Mouse (Mus musculus) hindbrain, embryonic 12.5 days (tissue): Measurements from ENCODE around the gene 1700086D15Rik. TPM values are rescaled to one million over a fixed set of nuclear protein-coding genes. Genes with fewer than 3 reads are reported as not detected.
A peak's percentile ranks its signal among the peaks of the same experiment; 100 is the strongest.

ENCODE experiments used
- ATAC-seq: fragments of 200-750 bp; cut with Nextera tagmentation; 2 replicates; pipeline ENCODE4 v1.8.0; 2017; ENCODE audit warnings: moderate TSS enrichment; ENCODE audit not compliant: low FRiP score
- H3K27ac ChIP-seq: fragments of 300-500 bp; sonication (generic); 2 replicates; pipeline ENCODE4 v1.5.1; 2016; ENCODE audit warnings: mild to moderate bottlenecking
- H3K27me3 ChIP-seq: fragments of 300-500 bp; sonication (generic); 2 replicates; pipeline ENCODE4 v1.6.1; 2016; ENCODE audit warnings: mild to moderate bottlenecking
- H3K36me3 ChIP-seq: fragments of 300-500 bp; sonication (generic); 2 replicates; pipeline ENCODE4 v1.6.1; 2016; ENCODE audit warnings: mild to moderate bottlenecking
- H3K4me1 ChIP-seq: fragments of 300-500 bp; sonication (generic); 2 replicates; pipeline ENCODE4 v1.6.1; 2016
- H3K4me2 ChIP-seq: fragments of 300-500 bp; sonication (generic); replicated peaks from 2 replicates; pipeline ENCODE4 v1.6.1; 2016; ENCODE audit warnings: mild to moderate bottlenecking
- H3K4me3 ChIP-seq: fragments of 300-500 bp; sonication (generic); 2 replicates; pipeline ENCODE4 v1.5.1; 2016; ENCODE audit warnings: mild to moderate bottlenecking
- H3K9ac ChIP-seq: fragments of 300-500 bp; sonication (generic); 2 replicates; pipeline ENCODE4 v1.6.1; 2016; ENCODE audit warnings: mild to moderate bottlenecking, moderate library complexity
- H3K9me3 ChIP-seq: fragments of 300-500 bp; sonication (generic); replicated peaks from 2 replicates; pipeline ENCODE4 v1.6.1; 2016; ENCODE audit warnings: mild to moderate bottlenecking
- WGBS: fragments of 180-500 bp; shearing (Covaris S2); methylation state at CpG from one replicate; pipeline ENCODE4 v1.1.7; 2016; 5-methylcytosine and 5-hydroxymethylcytosine counted together
- polyA plus RNA-seq: library from polyadenylated mRNA; unstranded; fragments of >200 nt; fragmentation: Nextera tagmentation; extraction: Ambion mirVana; gene quantifications from 2 replicates; pipeline ENCODE4 v1.2.1, GENCODE M21; 2016

Gene 1700086D15Rik
- polyA plus RNA-seq: 0.29 TPM in 1 of 2 replicates, not detected in the other

DNA sequence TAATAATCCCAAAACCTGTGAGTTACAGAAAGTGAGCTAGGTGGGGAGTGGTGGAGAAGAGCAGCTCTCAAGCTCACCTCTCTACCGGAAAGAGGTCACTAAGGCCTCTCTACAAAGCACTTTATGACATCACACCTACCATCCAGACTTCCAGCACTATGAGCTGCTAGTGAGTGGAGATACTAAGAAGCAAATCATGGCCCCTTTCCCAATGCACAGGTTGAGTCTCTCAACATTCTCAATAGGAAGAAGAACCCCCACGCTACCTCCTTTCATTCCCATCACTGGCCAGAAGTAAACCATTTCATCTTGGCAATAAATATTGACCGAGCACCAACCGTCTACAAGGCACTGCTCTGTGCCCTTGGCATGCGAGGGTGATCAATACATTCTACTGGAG lies at the start of gene 1700086D15Rik:
TSS of gene 1700086D15Rik (minus strand) at position 101 of the 400 bp plus-strand sequence.
- ATAC-seq: no peak

GRCm38 (mm10) chr11:65209441-65209840 lies 49.8 kb upstream of the 1700086D15Rik start:
- H3K27me3 ChIP-seq: no peaks in the 10 kb centered on the region
- H3K4me3 ChIP-seq: no peak overlapping the region
- H3K36me3 ChIP-seq: no peaks in the 10 kb centered on the region
- no peaks in the 10 kb centered on the region for H3K9me3 ChIP-seq
- ATAC-seq: no peak
- WGBS: 46% methylated on average over 6 of the region's 6 CpGs
- H3K9ac ChIP-seq: no peak overlapping the region
- H3K4me2 ChIP-seq: no peak overlapping the region
- no peaks in the 10 kb centered on the region for H3K4me1 ChIP-seq
- H3K27ac ChIP-seq: no peak overlapping the region

More for the DNA sequence above, at the start of gene 1700086D15Rik:
- Histone ChIP-seq H3K27ac (no peak within 1 kb of the TSS), H3K27me3 (peaks cover 14% of the 10 kb centered on the region), H3K4me2 (no peak within 1 kb of the TSS), H3K9me3 (no peaks in the 10 kb centered on the region), H3K36me3 (no peaks in the 10 kb centered on the region), H3K9ac (no peak within 1 kb of the TSS), H3K4me3 (no peak within 1 kb of the TSS), H3K4me1 (peaks cover 7% of the 10 kb centered on the region)
- WGBS: 96% methylated on average over 5 of the region's 5 CpGs

DNA sequence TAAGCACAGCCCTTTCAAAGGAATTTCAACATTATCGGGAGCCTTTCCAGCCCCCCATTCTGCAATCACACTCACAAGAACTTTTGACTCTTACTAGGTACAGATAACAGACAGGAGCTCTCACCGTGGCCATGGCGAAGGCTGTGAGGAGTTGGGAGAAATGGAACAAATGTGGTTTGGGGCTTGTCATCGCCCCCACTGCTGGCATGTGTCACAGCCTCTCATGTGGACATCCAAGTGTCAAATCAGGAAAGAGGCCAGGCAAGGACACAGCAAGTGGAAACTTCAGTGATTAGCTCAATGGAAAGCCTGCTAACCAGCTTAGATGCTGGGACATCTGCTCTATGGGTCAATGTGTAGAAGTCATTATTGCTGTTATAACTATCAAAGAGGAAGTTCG lies 45.6 kb upstream of the 1700086D15Rik start:
- Histone ChIP-seq H3K9ac (no peak overlapping the region), H3K4me3 (no peak overlapping the region), H3K4me1 (no peaks in the 10 kb centered on the region), H3K4me2 (no peak overlapping the region), H3K36me3 (no peaks in the 10 kb centered on the region), H3K9me3 (no peaks in the 10 kb centered on the region), H3K27ac (no peak overlapping the region), H3K27me3 (no peaks in the 10 kb centered on the region)
- 78% methylated on average over 5 of the region's 5 CpGs for WGBS
- no peak for ATAC-seq

- Histone ChIP-seq H3K27me3 (no peaks in the 10 kb centered on the region), H3K36me3 (no peaks in the 10 kb centered on the region), H3K4me3 (no peak overlapping the region), H3K9me3 (no peaks in the 10 kb centered on the region), H3K9ac (no peak overlapping the region), H3K4me1 (no peaks in the 10 kb centered on the region), H3K27ac (no peak overlapping the region), H3K4me2 (no peak overlapping the region)
- WGBS: 67% methylated on average over 13 of the region's 13 CpGs
- ATAC-seq: no peak
Measured at GRCm38 (mm10) chr11:65204651-65205050, 45.0 kb upstream of the 1700086D15Rik start.

DNA sequence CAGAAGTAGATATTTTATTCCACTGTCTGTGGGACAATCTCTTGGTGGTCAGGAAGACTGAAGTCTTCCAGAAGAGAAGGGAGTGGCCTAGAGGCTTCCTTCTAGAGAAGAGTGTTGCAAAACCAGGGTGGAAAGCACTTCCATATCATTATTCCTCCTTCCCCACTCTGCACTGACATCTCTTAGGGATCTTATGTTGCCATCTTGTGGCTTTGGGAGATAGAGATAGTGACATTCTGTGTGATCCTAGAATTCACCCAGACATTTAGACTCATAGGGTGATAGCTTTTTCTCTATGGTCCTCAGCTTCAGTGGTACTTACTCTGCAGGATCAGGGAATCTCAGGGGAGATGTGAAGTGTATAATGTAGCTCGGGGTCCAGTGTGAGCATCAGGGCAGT lies 43.3 kb upstream of the 1700086D15Rik start:
- Histone ChIP-seq H3K9me3 (no peaks in the 10 kb centered on the region), H3K4me3 (no peak overlapping the region), H3K27ac (no peak overlapping the region), H3K9ac (no peak overlapping the region), H3K36me3 (no peaks in the 10 kb centered on the region), H3K27me3 (no peaks in the 10 kb centered on the region), H3K4me1 (no peaks in the 10 kb centered on the region), H3K4me2 (no peak overlapping the region)
- WGBS: 92% methylated on average over 1 of the region's 1 CpGs
- no peak for ATAC-seq

GRCm38 (mm10) chr11:65202236-65202635 lies 42.5 kb upstream of the 1700086D15Rik start:
- Histone ChIP-seq H3K4me3 (no peak overlapping the region), H3K36me3 (no peaks in the 10 kb centered on the region), H3K4me1 (no peaks in the 10 kb centered on the region), H3K9me3 (no peaks in the 10 kb centered on the region), H3K4me2 (no peak overlapping the region), H3K27me3 (no peaks in the 10 kb centered on the region), H3K27ac (no peak overlapping the region), H3K9ac (no peak overlapping the region)
- ATAC-seq: no peak
- 43% methylated on average over 5 of the region's 5 CpGs for WGBS

GRCm38 (mm10) chr11:65198026-65198425 lies 38.3 kb upstream of the 1700086D15Rik start:
- Histone ChIP-seq H3K36me3 (no peaks in the 10 kb centered on the region), H3K4me3 (no peak overlapping the region), H3K27me3 (no peaks in the 10 kb centered on the region), H3K4me1 (no peaks in the 10 kb centered on the region), H3K9ac (no peak overlapping the region), H3K4me2 (no peak overlapping the region), H3K27ac (no peak overlapping the region), H3K9me3 (no peaks in the 10 kb centered on the region)
- no peak for ATAC-seq
- WGBS: 81% methylated on average over 3 of the region's 3 CpGs

- no peak overlapping the region for H3K4me2 ChIP-seq
- 7% methylated on average over 3 of the region's 3 CpGs for WGBS
Measured at GRCm38 (mm10) chr11:65197280-65197679, 37.6 kb upstream of the 1700086D15Rik start.

GRCm38 (mm10) chr11:65186974-65187373 lies 27.3 kb upstream of the 1700086D15Rik start:
- no peaks in the 10 kb centered on the region for H3K36me3 ChIP-seq
- no peak overlapping the region for H3K9ac ChIP-seq
- 79% methylated on average over 12 of the region's 12 CpGs for WGBS
- ATAC-seq: no peak
- H3K27me3 ChIP-seq: no peaks in the 10 kb centered on the region
- H3K4me3 ChIP-seq: no peak overlapping the region
- no peak overlapping the region for H3K4me2 ChIP-seq
- H3K4me1 ChIP-seq: no peaks in the 10 kb centered on the region
- no peaks in the 10 kb centered on the region for H3K9me3 ChIP-seq
- no peak overlapping the region for H3K27ac ChIP-seq

More at GRCm38 (mm10) chr11:65197280-65197679, 37.6 kb upstream of the 1700086D15Rik start:
- Histone ChIP-seq H3K27ac (no peak overlapping the region), H3K9me3 (no peaks in the 10 kb centered on the region), H3K27me3 (no peaks in the 10 kb centered on the region), H3K4me3 (no peak overlapping the region), H3K4me1 (no peaks in the 10 kb centered on the region), H3K36me3 (no peaks in the 10 kb centered on the region), H3K9ac (no peak overlapping the region)
- no peak for ATAC-seq

DNA sequence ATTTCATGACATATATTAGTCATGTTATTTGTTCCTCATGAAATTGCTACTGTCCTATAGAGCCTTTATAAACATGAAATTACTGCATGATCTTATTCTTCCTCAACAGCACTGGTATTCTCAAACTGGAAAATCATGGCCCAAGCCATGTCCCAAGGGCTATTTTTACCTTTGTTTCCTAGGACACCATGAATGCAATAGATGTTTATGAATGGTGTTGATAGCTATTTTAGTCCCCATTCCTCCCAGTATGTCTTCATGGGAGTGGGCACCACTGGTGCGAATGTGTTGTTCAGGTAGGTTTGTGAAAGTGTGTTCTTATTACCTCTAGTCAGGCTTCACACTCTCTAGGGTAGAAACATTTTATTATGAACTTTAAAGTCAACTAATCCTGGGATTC lies 25.4 kb upstream of the 1700086D15Rik start:
- WGBS: 97% methylated on average over 1 of the region's 1 CpGs
- Histone ChIP-seq H3K9ac (no peak overlapping the region), H3K27me3 (no peaks in the 10 kb centered on the region), H3K36me3 (no peaks in the 10 kb centered on the region), H3K4me1 (no peaks in the 10 kb centered on the region), H3K27ac (no peak overlapping the region), H3K4me3 (no peak overlapping the region), H3K9me3 (no peaks in the 10 kb centered on the region), H3K4me2 (no peak overlapping the region)
- no peak for ATAC-seq

DNA sequence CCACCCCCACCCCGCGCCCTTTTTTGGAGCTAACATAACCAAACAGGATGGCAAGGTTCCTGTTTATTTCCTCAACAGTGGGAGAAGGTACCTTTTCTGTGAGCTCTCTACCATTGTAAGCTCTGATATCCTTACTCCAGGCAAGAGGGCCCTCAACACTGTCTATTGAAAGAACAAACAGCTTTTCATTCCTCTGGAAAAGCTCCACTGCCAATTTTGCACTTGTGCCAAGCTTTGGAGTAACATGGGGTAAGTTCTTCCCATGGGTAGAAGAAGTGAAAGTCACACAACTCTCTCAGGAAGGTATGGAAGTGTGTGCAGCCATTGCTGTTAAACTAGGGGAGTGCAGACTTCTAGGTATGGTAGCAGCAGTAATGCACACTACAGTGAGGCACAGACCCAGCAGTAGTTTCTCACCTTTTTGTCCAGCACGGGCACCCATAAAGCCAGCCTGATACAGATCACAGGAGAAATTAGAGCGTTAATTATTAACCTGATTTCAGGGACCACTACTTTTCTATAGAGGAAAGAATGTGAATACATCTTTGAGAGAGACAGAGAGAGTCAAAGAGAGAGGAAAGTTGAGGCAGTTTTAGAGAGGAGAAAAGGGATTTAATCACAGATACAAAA lies 10.5 kb upstream of the 1700086D15Rik start:
- Histone ChIP-seq H3K27me3 (no peaks in the 10 kb centered on the region), H3K4me1 (no peaks in the 10 kb centered on the region), H3K36me3 (no peaks in the 10 kb centered on the region), H3K4me3 (no peak overlapping the region), H3K4me2 (no peak overlapping the region), H3K9me3 (no peaks in the 10 kb centered on the region), H3K27ac (no peak overlapping the region), H3K9ac (no peak overlapping the region)
- WGBS: 86% methylated on average over 4 of the region's 4 CpGs
- no peak for ATAC-seq

DNA sequence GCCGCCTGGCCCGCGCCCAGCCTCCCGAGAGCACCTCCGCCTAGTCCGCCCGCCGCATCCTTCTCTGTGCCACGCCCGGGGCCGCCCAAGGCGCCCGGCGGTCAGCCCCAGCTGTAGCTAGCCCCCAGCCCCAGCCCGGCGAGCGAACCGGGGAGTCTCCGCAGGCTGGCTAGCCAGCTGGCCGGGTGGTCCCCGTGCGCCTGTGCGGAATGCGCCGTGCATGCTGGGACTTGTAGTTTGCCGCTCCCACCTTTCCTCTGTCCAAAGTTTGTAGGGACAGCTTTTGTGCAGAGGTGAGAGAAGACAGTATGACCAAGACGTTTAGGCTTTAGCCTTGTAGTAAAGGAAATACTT lies 3.1 kb upstream of the 1700086D15Rik start, which contains the start of gene Arhgap44:
TSS of gene Arhgap44 (minus strand) at position 195 of the 354 bp plus-strand sequence.
- peak; percentile 97 for ATAC-seq
- Histone ChIP-seq H3K36me3 (no peaks in the 10 kb centered on the region), H3K4me1 (peaks cover 7% of the 10 kb centered on the region), H3K9ac (peak within 1 kb of the TSS; percentile 88), H3K27me3 (peaks cover 14% of the 10 kb centered on the region), H3K4me2 (peak within 1 kb of the TSS; percentile 94), H3K4me3 (peak within 1 kb of the TSS; percentile 89), H3K9me3 (no peaks in the 10 kb centered on the region), H3K27ac (peak within 1 kb of the TSS; percentile 75)
- under 1% methylated on average over 24 of the region's 27 CpGs for WGBS
